Mouse (Mus musculus): Measurements from ENCODE around the gene Gsto2.

DNA sequence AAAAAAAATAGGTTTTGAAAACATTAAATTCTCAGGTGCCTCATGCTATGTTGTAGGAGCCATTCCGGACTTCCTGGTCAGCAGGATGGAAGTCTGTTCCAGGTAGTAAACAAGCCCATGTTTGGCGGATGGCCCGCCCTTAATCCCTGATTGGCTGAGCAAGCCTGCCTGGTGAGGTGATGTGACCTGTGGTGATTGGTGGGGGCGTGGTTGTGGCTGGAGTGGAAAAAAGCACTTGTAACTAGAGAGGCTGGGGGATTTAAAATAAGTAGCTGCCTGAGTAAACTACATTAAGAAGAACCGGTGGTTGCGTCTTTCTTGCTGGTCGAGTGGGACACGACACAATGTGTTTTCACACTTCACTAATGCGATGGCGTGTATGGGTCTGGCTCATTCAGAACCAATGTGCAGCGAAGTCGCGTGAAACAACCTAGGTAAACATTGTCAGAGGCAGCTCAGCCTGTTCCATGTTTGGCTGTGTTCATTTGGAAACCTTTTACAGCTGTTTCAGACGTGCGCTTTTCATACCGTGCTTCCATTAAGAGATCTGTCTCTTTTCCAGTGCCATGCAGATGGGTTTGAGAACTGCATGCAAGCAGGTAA lies 69.4 kb downstream of the Gsto2 start:
- TF ChIP-seq GATA1 (IDR thresholded peaks at IDR 0.05; ENCODE audit: low read length) (no peak), TAL1 (IDR thresholded peaks at IDR 0.05; ENCODE audit: low read length) (no peak)

All from erythroblast, embryonic 14.5 days (primary cell).